Mouse (Mus musculus) hindbrain, embryonic 16.5 days (tissue): ENCODE data around the gene Gldc. TPM values are rescaled to one million over a fixed set of nuclear protein-coding genes. Genes with fewer than 3 reads are reported as not detected.

ENCODE experiments used
- ATAC-seq: fragments of 200-750 bp; cut with Nextera tagmentation; 2 replicates; pipeline ENCODE4 v1.8.0; 2017; ENCODE audit warnings: moderate TSS enrichment, moderate library complexity
- H3K27ac ChIP-seq: fragments of 300-500 bp; sonication (generic); 2 replicates; pipeline ENCODE4 v1.5.1; 2014; ENCODE audit warnings: low read depth, mild to moderate bottlenecking, control low read depth, low read length, moderate library complexity
- H3K27me3 ChIP-seq: fragments of 300-500 bp; sonication (generic); replicated peaks from 2 replicates; pipeline ENCODE4 v1.6.1; 2014; ENCODE audit warnings: low read length; ENCODE audit not compliant: control insufficient read depth, insufficient read depth
- H3K36me3 ChIP-seq: fragments of 300-500 bp; sonication (generic); 2 replicates; pipeline ENCODE4 v1.6.1; 2014; ENCODE audit warnings: mild to moderate bottlenecking, low read length, moderate library complexity, mixed read lengths; ENCODE audit not compliant: control insufficient read depth, insufficient read depth
- H3K4me1 ChIP-seq: fragments of 300-500 bp; sonication (generic); 2 replicates; pipeline ENCODE4 v1.6.1; 2014; ENCODE audit warnings: low read depth, low read length; ENCODE audit not compliant: control insufficient read depth, insufficient read depth
- H3K4me2 ChIP-seq: fragments of 300-500 bp; sonication (generic); 2 replicates; pipeline ENCODE4 v1.6.1; 2014; ENCODE audit warnings: mild to moderate bottlenecking, low read length, control low read depth, moderate library complexity
- H3K4me3 ChIP-seq: fragments of 300-500 bp; sonication (generic); 2 replicates; pipeline ENCODE4 v1.5.1; 2014; ENCODE audit warnings: mild to moderate bottlenecking, low read length, control low read depth, moderate library complexity
- H3K9ac ChIP-seq: fragments of 300-500 bp; sonication (generic); 2 replicates; pipeline ENCODE4 v1.6.1; 2014; ENCODE audit warnings: low read depth, mild to moderate bottlenecking, control low read depth, low read length, moderate library complexity
- H3K9me3 ChIP-seq: fragments of 300-500 bp; sonication (generic); 2 replicates; pipeline ENCODE4 v1.6.1; 2014; ENCODE audit warnings: mild to moderate bottlenecking, low read length, moderate library complexity; ENCODE audit not compliant: control insufficient read depth
- WGBS: fragments of 180-500 bp; shearing (Covaris S2); extraction: QIAGEN DNeasy Blood & Tissue Kit; methylation state at CpG from one replicate; pipeline ENCODE4 v1.1.7; 2014; 5-methylcytosine and 5-hydroxymethylcytosine counted together
- polyA plus RNA-seq: library from polyadenylated mRNA; unstranded; fragments of >200 nt; fragmentation: Nextera tagmentation; extraction: Ambion mirVana; gene quantifications from 2 replicates; pipeline ENCODE4 v1.2.1, GENCODE M21; 2015

The Gldc gene
- polyA plus RNA-seq, 1 experiment from 2014 or later = 8.7 TPM

DNA sequence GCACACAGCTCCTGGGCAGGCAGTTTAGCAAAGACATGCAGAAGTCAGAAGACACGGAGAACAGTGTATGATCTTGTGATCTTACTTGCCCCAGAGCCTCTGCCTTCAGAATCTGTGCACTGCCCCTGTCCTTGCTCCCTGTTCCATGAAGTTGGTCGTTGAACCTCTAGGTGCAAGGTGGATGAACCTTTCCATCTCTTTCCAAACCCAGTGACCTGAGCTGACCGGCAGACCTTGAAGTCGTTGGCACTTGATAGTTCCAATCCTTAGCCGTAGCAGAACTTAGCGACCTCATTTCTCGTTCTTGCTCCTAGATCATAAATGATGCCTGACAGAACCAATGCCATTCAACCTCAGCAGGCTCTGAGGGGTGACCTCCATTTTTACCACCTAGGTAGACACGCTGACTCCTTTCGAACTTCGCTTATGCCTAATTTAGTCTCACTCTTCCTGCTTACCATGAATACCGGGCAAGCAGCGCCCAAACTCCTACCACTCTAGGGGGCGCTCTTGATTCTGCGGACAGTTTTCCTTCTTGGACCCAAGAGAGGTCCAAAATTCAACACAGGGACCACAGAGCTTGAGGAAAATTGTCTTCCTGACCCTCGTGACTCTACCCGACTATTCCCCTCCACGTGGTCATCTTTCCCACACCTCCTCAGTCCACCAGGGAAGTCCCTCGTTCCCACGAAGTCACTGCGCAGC is 8.3 kb downstream of the Gldc start:
- no peak overlapping the region for H3K4me3 ChIP-seq
- no peak overlapping the region for H3K4me2 ChIP-seq
- H3K27me3 ChIP-seq = no peaks in the 10 kb centered on the region
- ATAC-seq = no peak
- H3K9me3 ChIP-seq = no peaks in the 10 kb centered on the region
- no peak overlapping the region for H3K9ac ChIP-seq
- H3K4me1 ChIP-seq = no peaks in the 10 kb centered on the region
- WGBS = 93% methylated on average over 20 of the region's 20 CpGs
- H3K36me3 ChIP-seq = no peaks in the 10 kb centered on the region
- no peak overlapping the region for H3K27ac ChIP-seq

DNA sequence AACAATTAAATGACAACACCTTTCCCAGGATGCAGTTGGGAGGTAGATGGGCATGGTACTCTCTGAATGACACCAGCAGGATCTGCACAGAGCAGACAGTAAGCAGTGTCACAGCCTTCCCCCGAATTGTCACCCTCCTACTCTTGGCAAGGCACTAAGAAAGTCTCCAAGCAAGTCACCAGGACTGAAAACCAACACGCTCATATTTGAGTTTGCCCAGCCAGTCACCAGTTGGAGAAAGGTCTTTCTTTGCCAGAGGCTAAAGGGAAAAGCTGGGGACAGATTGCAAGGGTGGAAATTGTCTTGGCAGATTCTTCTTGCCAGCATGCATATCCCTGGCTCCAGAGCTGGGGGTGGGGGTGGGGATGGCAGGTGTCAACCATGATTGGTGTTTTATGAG is 11.0 kb downstream of the Gldc start:
- H3K9ac ChIP-seq = no peak overlapping the region
- no peak overlapping the region for H3K4me2 ChIP-seq
- no peak overlapping the region for H3K4me3 ChIP-seq
- no peaks in the 10 kb centered on the region for H3K36me3 ChIP-seq
- H3K4me1 ChIP-seq = no peaks in the 10 kb centered on the region
- H3K9me3 ChIP-seq = no peaks in the 10 kb centered on the region
- no peak for ATAC-seq
- no peaks in the 10 kb centered on the region for H3K27me3 ChIP-seq
- no peak overlapping the region for H3K27ac ChIP-seq
- WGBS = 64% methylated on average over 2 of the region's 2 CpGs

DNA sequence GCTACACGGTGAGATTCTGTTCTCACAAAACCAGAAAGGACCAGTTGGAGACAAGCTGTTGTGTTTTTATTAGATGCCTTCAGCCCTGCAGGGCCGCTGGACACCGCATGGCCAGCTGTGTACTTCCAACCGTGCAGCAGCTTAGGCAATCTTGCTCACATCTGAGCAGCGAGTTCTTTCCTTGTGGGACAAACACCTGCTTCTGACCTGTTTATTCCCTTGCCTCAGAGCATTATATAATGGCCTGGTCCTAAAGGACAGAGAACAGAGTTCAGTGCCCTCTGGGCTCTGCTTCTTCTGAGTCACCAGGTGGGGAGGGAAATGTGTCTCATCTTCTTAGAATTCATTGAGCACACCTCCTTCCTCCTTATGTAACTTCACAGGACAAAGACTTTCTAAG is 12.4 kb downstream of the Gldc start:
- Histone ChIP-seq H3K4me3 (no peak overlapping the region), H3K27ac (no peak overlapping the region), H3K4me2 (no peak overlapping the region), H3K9me3 (no peaks in the 10 kb centered on the region), H3K36me3 (no peaks in the 10 kb centered on the region), H3K27me3 (no peaks in the 10 kb centered on the region), H3K4me1 (no peaks in the 10 kb centered on the region), H3K9ac (no peak overlapping the region)
- no peak for ATAC-seq
- 66% methylated on average over 5 of the region's 5 CpGs for WGBS

DNA sequence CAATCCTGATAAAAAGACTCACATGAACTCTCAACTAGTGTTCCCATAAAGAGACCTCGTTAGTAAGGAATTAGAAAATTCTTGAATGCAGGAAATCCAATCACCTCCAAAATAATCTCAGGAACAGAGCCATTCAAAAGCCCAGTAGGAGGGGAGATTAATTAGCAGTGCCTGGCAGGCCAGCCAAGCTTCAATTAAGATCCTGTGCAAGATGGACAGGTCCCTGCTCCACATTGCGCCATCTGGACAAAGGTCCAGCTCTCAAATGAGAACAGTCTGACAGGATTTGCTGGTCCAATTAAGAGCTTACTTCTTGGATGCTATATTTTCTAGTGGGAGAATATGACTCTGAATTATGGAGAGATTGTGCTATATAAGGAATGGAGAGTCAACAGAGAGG is 15.2 kb downstream of the Gldc start:
- no peak overlapping the region for H3K4me3 ChIP-seq
- WGBS = 26% methylated on average over 2 of the region's 2 CpGs
- ATAC-seq = peak; percentile 66; the same call in 1 of the 2 replicates

DNA sequence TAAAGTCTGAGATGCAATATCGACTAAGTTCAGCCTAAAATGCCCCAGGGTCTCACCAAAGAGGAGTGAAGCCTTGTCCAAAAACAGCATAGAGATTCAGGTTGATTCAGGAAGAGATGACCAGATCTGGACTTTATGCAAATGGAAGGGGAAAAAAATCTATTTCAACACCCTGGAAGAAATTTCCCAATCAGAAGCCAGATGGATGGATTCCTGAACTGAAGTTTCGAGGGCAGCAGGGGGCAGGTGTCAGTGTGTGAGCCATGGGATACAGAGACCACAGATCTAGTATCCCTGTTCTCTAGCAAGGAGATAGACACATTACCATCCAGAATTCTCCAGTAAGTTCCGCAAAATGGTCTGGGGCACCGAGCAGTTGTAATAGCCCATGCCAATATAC is 17.0 kb downstream of the Gldc start:
- no peak for ATAC-seq
- no peak overlapping the region for H3K4me2 ChIP-seq
- no peak overlapping the region for H3K27ac ChIP-seq
- H3K9ac ChIP-seq = no peak overlapping the region
- 86% methylated on average over 4 of the region's 4 CpGs for WGBS
- no peaks in the 10 kb centered on the region for H3K9me3 ChIP-seq
- H3K4me1 ChIP-seq = no peaks in the 10 kb centered on the region; the same call in 1 of the 2 replicates
- no peak overlapping the region for H3K4me3 ChIP-seq
- H3K27me3 ChIP-seq = no peaks in the 10 kb centered on the region
- H3K36me3 ChIP-seq = no peaks in the 10 kb centered on the region

More for the DNA sequence above, 15.2 kb downstream of the Gldc start:
- H3K4me1 ChIP-seq = no peaks in the 10 kb centered on the region; the same call in 1 of the 2 replicates
- no peaks in the 10 kb centered on the region for H3K27me3 ChIP-seq
- no peak overlapping the region for H3K4me2 ChIP-seq
- no peaks in the 10 kb centered on the region for H3K9me3 ChIP-seq
- no peak overlapping the region for H3K9ac ChIP-seq
- H3K27ac ChIP-seq = no peak overlapping the region
- H3K36me3 ChIP-seq = no peaks in the 10 kb centered on the region

DNA sequence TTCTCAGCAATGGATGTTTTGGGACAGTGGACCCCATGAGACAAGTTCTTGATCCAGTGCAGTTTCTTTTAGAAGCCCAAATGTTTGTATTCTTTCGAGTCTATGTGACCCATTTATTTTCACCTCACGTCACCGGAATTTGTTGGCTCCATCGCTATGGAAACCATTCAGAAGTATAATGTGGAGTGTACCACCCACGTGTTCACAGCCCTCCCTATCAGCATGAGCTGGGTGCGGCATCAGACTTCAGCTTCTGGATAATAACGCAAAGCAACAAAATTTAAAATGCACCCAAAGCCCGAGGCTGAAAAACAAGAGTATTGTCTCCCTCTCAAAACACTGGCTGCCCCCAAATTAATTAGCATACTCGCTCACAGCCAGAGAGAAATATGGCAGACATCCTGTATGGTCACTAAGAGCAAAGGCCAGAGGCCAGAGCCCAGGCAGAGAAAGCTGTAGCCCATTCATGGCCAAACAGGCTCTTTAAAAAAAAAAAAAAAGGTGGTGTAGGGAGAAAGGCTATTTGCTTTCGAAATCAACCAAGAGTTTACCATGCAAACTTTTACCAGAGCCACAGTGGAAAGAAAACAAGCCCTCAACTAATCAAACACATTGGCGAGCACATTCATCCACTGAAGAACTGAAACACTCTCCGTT is 18.1 kb downstream of the Gldc start:
- Histone ChIP-seq H3K9ac (no peak overlapping the region), H3K4me2 (peak overlapping the region; percentile 41), H3K4me3 (0 out of 2 replicates have a peak overlapping the region, but pooled peaks have one; percentile 3), H3K9me3 (no peaks in the 10 kb centered on the region), H3K27me3 (no peaks in the 10 kb centered on the region), H3K27ac (peak overlapping the region; percentile 11; the same call in 1 of the 2 replicates), H3K36me3 (no peaks in the 10 kb centered on the region), H3K4me1 (no peaks in the 10 kb centered on the region; the same call in 1 of the 2 replicates)
- 23% methylated on average over 12 of the region's 12 CpGs for WGBS
- ATAC-seq = peak; percentile 92

DNA sequence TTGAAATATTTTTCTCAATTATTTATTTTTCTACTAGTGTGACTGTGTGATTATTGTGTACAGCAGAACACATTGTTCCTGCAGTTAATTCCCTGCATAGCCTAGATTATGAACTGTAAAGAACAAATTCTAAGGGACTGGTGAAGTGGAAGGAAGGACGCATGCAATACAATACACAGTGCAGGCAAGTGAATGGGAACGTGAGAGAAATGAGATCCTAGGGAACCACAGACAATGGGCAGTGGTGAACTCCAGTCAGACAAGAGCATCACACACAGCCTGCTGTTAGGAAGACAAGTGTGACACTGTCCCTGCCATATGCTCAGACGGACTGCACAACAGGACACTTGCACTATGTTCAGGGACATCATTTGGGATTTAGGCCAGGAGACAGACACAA is 21.5 kb downstream of the Gldc start:
- WGBS = 16% methylated on average over 3 of the region's 3 CpGs
- Histone ChIP-seq H3K4me2 (no peak overlapping the region), H3K4me3 (no peak overlapping the region), H3K27ac (no peak overlapping the region), H3K4me1 (no peaks in the 10 kb centered on the region; the same call in 1 of the 2 replicates), H3K9ac (no peak overlapping the region), H3K27me3 (no peaks in the 10 kb centered on the region), H3K36me3 (no peaks in the 10 kb centered on the region), H3K9me3 (no peaks in the 10 kb centered on the region)
- ATAC-seq = peak; percentile 48; the same call in 1 of the 2 replicates

DNA sequence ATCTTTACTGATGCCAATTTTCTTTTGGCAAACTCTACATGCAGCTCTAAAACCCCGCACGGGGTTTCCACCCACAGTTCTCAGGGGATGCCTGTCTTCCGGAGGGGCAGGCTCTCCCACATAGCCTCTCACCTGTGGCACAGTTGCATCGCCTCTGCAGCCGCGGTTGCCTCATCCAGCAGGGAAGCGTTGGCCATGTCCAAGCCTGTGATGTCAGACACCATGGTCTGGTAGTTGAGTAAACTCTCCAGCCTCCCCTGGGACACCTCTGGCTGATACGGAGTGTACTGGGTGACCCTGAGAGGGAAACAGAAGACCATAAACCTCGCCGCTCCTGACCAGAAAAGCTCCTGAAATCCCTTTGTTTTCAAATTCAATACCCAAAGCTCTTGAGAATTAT is 23.9 kb downstream of the Gldc start:
- Histone ChIP-seq H3K9ac (no peak overlapping the region), H3K4me2 (no peak overlapping the region), H3K27me3 (no peaks in the 10 kb centered on the region), H3K36me3 (no peaks in the 10 kb centered on the region), H3K9me3 (no peaks in the 10 kb centered on the region), H3K4me1 (no peaks in the 10 kb centered on the region; the same call in 1 of the 2 replicates), H3K4me3 (no peak overlapping the region), H3K27ac (no peak overlapping the region)
- ATAC-seq = no peak
- 93% methylated on average over 10 of the region's 10 CpGs for WGBS

DNA sequence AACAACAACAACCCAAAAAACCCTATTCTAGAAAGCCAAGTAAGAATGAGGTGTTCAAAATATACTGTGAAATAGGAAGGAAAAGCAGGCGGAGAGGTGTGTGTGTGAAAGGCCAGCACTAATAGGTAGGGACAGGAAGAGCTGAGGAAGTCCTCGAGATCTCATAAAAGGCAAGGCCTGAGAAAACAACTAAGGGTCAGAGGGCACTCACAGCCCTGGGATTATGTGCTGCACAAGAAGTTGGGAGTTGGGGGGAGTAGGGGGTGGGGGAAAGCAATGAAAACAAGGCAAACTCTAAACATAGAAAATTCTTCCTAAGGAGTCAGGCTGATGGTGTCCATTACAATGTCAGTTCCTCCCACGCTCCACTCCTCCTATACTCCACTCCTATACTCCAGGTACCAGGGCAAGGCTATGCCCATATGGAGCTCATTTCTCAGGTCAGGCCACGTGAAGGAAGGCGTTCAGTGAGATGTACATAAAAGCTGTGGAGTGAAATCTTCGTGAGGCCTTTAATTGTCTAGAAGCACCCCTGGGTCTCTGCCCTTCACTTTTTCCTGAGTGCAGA is 25.9 kb downstream of the Gldc start:
- 75% methylated on average over 6 of the region's 6 CpGs for WGBS
- Histone ChIP-seq H3K4me2 (no peak overlapping the region), H3K9me3 (no peaks in the 10 kb centered on the region), H3K9ac (no peak overlapping the region), H3K27me3 (no peaks in the 10 kb centered on the region), H3K36me3 (no peaks in the 10 kb centered on the region), H3K4me1 (no peaks in the 10 kb centered on the region; the same call in 1 of the 2 replicates), H3K4me3 (no peak overlapping the region), H3K27ac (no peak overlapping the region)
- ATAC-seq = no peak
